Mouse (Mus musculus) testis, adult 2 months (tissue): ENCODE results near the gene Zdhhc24. TPM values are rescaled to one million over a fixed set of nuclear protein-coding genes. Genes with fewer than 3 reads are reported as not detected.
"Not testable (repeated sequence)": the region's sequence is repeated elsewhere in the genome, so short reads cannot be mapped to it uniquely, and the experiment has no call there.

ENCODE experiments used
- H3K27ac ChIP-seq: fragments of 200-500 bp; 2 replicates; pipeline ENCODE4 v1.5.1; 2012; ENCODE audit warnings: low read depth, low read length; ENCODE audit not compliant: control insufficient read depth, insufficient read depth
- H3K27me3 ChIP-seq: fragments of 200-500 bp; 2 replicates; pipeline ENCODE4 v1.6.1; 2012; ENCODE audit warnings: mild to moderate bottlenecking, low read length, moderate library complexity; ENCODE audit not compliant: control insufficient read depth, insufficient read depth
- H3K36me3 ChIP-seq: fragments of 200-500 bp; 2 replicates; pipeline ENCODE4 v1.6.1; 2012; ENCODE audit warnings: mild to moderate bottlenecking, low read length; ENCODE audit not compliant: control insufficient read depth, insufficient read depth
- H3K4me1 ChIP-seq: fragments of 200-500 bp; 2 replicates; pipeline ENCODE4 v1.6.1; 2012; ENCODE audit warnings: low read length; ENCODE audit not compliant: control insufficient read depth, insufficient read depth
- H3K4me3 ChIP-seq: fragments of 200-500 bp; 2 replicates; pipeline ENCODE4 v1.5.1; 2012; ENCODE audit warnings: low read depth, mild to moderate bottlenecking, low read length, moderate library complexity, mixed read lengths; ENCODE audit not compliant: control insufficient read depth
- CTCF ChIP-seq: fragments of 200-500 bp; IDR thresholded peaks from 2 replicates; pipeline ENCODE4 v1.5.1; 2012; ENCODE audit warnings: low read depth, mild to moderate bottlenecking, inconsistent platforms, low read length, moderate library complexity; ENCODE audit not compliant: control insufficient read depth, insufficient read depth, insufficient replicate concordance
- POLR2A ChIP-seq: fragments of 200-500 bp; IDR thresholded peaks from 2 replicates; pipeline ENCODE4 v1.6.1; 2012; ENCODE audit warnings: low read depth, mild to moderate bottlenecking, inconsistent platforms, low read length, moderate library complexity; ENCODE audit not compliant: control insufficient read depth
- polyA plus RNA-seq: library from polyadenylated mRNA; depleted of rRNA; stranded (reverse); fragments of >200 nt; gene quantifications from 2 replicates; pipeline ENCODE4 v1.2.3, GENCODE M21; 2012

The Zdhhc24 gene
- polyA plus RNA-seq, 1 experiment, result 10.7 TPM

- Histone ChIP-seq H3K36me3 (no peaks in the 10 kb centered on the region), H3K27ac (0 out of 2 replicates have a peak overlapping the region, but pooled peaks have one; percentile 41), H3K4me3 (no peak overlapping the region), H3K4me1 (peaks cover 20% of the 10 kb centered on the region), H3K27me3 (no peaks in the 10 kb centered on the region)
- TF ChIP-seq POLR2A (no peak; the same call in 1 of the 2 replicates), CTCF (no peak)
These were observed 22.5 kb upstream of the Zdhhc24 start for GRCm38 (mm10) chr19:4855951-4856350.

DNA sequence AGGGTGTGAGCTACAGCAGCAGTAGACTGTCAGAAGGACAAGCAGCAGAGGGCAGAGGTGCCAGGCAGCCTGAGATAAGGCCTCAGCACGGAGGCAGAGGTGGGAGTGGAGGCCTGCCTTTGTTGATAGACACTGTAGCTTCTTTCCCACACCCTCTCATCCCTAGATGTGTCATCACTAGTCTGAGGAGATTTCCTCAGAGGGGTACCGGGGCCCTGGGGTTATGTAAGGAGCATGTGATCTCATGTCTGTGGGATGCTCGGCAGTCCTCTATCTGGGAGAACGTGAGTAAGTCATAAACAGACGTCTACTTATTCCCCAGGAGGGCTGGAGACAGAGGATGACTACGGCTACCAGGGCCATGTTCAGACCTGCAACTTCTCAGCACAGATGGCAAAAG is 19.4 kb upstream of the Zdhhc24 start:
- TF ChIP-seq CTCF, result no peak
- TF ChIP-seq POLR2A, result no peak
- peaks cover 20% of the 10 kb centered on the region for H3K4me1 ChIP-seq

GRCm38 (mm10) chr19:4863048-4863447 is 15.4 kb upstream of the Zdhhc24 start:
- H3K4me3 ChIP-seq, result no peak overlapping the region
- H3K27ac ChIP-seq, result no peak overlapping the region
- H3K4me1 ChIP-seq, result peaks cover 6% of the 10 kb centered on the region
- no peak for TF ChIP-seq CTCF
- no peak for TF ChIP-seq POLR2A
- no peaks in the 10 kb centered on the region for H3K36me3 ChIP-seq
- H3K27me3 ChIP-seq, result no peaks in the 10 kb centered on the region

More for the DNA sequence above, 19.4 kb upstream of the Zdhhc24 start:
- Histone ChIP-seq H3K27ac (no peak overlapping the region), H3K4me3 (no peak overlapping the region), H3K27me3 (no peaks in the 10 kb centered on the region), H3K36me3 (no peaks in the 10 kb centered on the region)

- no peak overlapping the region for H3K27ac ChIP-seq
- H3K36me3 ChIP-seq, result no peaks in the 10 kb centered on the region
- H3K27me3 ChIP-seq, result no peaks in the 10 kb centered on the region
- no peak; the same call in 1 of the 2 replicates for TF ChIP-seq POLR2A
- TF ChIP-seq CTCF, result no peak
- H3K4me1 ChIP-seq, result peaks cover 6% of the 10 kb centered on the region
- H3K4me3 ChIP-seq, result peak overlapping the region; percentile 34
These were observed 13.3 kb upstream of the Zdhhc24 start for GRCm38 (mm10) chr19:4865147-4865546.

DNA sequence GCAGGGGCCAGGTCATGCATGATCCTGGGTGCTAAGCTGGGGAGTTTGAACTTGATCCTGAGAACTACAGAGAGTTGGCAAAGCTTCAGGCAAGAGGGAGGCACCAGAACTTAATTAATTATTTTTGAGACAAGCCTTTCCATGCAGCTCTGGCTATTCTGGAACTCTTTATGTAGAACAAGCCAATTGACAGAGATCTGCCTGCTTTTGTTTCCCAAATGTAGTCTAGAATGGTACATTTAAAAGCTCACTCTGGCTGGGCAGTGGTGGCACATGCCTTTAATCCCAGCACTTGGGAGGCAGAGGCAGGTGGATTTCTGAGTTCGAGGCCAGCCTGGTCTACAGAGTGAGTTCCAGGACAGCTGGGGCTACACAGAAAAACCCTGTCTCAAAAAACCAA is 3.9 kb upstream of the Zdhhc24 start:
- H3K4me1 ChIP-seq, H3K4me3 ChIP-seq, H3K36me3 ChIP-seq, H3K27me3 ChIP-seq, H3K27ac ChIP-seq: not testable (repeated sequence)

DNA sequence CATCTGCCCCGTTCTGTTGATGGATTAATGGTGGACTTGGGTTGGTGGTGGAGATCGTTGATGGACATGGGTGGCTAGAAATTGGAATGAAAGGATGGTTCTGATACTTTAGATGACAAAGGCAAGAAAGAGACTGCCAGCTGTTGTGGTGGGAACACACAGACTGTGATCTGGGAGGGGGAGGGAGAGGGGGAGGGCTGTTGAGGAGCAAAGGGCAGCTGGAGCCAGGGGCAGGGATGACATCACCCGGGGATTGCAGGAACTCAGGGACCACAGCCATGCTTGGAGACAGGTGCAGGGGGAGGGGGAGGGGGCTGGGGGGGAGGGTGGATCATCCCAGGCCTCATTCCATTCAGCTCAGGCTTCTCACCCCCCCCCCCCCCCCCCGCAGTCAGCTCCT is 2.2 kb upstream of the Zdhhc24 start:
- TF ChIP-seq POLR2A (no peak), CTCF (no peak)

GRCm38 (mm10) chr19:4876755-4877154 is 1.7 kb upstream of the Zdhhc24 start:
- H3K4me1 ChIP-seq, result peaks cover 10% of the 10 kb centered on the region
- H3K27ac ChIP-seq, result no peak overlapping the region
- TF ChIP-seq POLR2A (no peak), CTCF (no peak)
- H3K36me3 ChIP-seq, result no peaks in the 10 kb centered on the region
- no peak overlapping the region; the same call in 1 of the 2 replicates for H3K4me3 ChIP-seq
- no peaks in the 10 kb centered on the region for H3K27me3 ChIP-seq

More for the DNA sequence above, 2.2 kb upstream of the Zdhhc24 start:
- Histone ChIP-seq H3K4me1 (peaks cover 10% of the 10 kb centered on the region), H3K27me3 (no peaks in the 10 kb centered on the region), H3K36me3 (no peaks in the 10 kb centered on the region), H3K27ac (no peak overlapping the region), H3K4me3 (no peak overlapping the region)

DNA sequence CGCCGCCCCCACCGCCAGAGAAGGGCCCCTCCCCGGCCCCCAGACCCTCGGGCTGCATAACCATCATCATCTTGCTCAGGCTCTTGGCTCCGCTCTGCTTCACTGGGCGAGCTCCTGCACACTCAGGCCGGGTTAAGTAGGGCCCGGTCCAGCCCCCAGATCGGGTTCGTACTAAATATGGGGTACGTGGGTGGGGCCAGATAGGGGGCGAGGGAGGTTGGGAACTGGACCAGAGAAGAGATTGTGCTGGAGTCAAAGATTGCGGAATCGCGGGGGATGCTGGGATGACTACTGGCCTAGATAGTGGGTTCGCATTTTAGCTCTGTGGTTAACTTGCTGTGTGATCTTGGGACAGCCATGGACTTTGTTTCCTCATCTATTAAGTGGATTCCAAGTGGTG is 683 bp upstream of the Zdhhc24 start, which contains the start of gene Actn3:
TSS of gene Actn3 (minus strand) at position 125 of the 400 bp plus-strand sequence.
- no peaks in the 10 kb centered on the region for H3K36me3 ChIP-seq
- H3K4me1 ChIP-seq, result peaks cover 10% of the 10 kb centered on the region
- peak within 1 kb of the TSS; percentile 99 for H3K4me3 ChIP-seq
- TF ChIP-seq POLR2A (no peak), CTCF (no peak)
- no peaks in the 10 kb centered on the region for H3K27me3 ChIP-seq
- H3K27ac ChIP-seq, result peak within 1 kb of the TSS; percentile 77
